Mouse (Mus musculus) liver, embryonic 15.5 days (tissue): ENCODE measurements around the gene Gpr137. TPM values are rescaled to one million over a fixed set of nuclear protein-coding genes. Genes with fewer than 3 reads are reported as not detected.

Experiments used
- ATAC-seq: fragments of 200-750 bp; cut with Nextera tagmentation; 2 replicates; pipeline ENCODE4 v1.8.0; 2017; ENCODE audit warnings: moderate number of reproducible peaks, mild to moderate bottlenecking, moderate library complexity; ENCODE audit not compliant: insufficient read depth
- H3K27ac ChIP-seq: fragments of 300-500 bp; sonication (generic); replicated peaks from 2 replicates; pipeline ENCODE4 v1.5.1; 2015; ENCODE audit warnings: mild to moderate bottlenecking, inconsistent platforms
- H3K27me3 ChIP-seq: fragments of 300-500 bp; sonication (generic); 2 replicates; pipeline ENCODE4 v1.6.1; 2015; ENCODE audit warnings: mild to moderate bottlenecking, inconsistent platforms
- H3K36me3 ChIP-seq: fragments of 300-500 bp; sonication (generic); replicated peaks from 2 replicates; pipeline ENCODE4 v1.6.1; 2015; ENCODE audit warnings: moderate library complexity, mild to moderate bottlenecking, inconsistent platforms
- H3K4me1 ChIP-seq: fragments of 300-500 bp; sonication (generic); replicated peaks from 2 replicates; pipeline ENCODE4 v1.6.1; 2015; ENCODE audit warnings: inconsistent platforms
- H3K4me2 ChIP-seq: fragments of 300-500 bp; sonication (generic); 2 replicates; pipeline ENCODE4 v1.6.1; 2015; ENCODE audit warnings: moderate library complexity, mild to moderate bottlenecking, inconsistent platforms
- H3K4me3 ChIP-seq: fragments of 300-500 bp; sonication (generic); replicated peaks from 2 replicates; pipeline ENCODE4 v1.5.1; 2015; ENCODE audit warnings: mild to moderate bottlenecking, inconsistent platforms
- H3K9ac ChIP-seq: fragments of 300-500 bp; sonication (generic); 2 replicates; pipeline ENCODE4 v1.6.1; 2015; ENCODE audit warnings: moderate library complexity, mild to moderate bottlenecking, inconsistent platforms
- H3K9me3 ChIP-seq: fragments of 300-500 bp; sonication (generic); replicated peaks from 2 replicates; pipeline ENCODE4 v1.6.1; 2016; ENCODE audit warnings: inconsistent platforms
- WGBS: fragments of 180-500 bp; shearing (Covaris S2); methylation state at CpG from one replicate; pipeline ENCODE4 v1.1.7; 2015; ENCODE audit warnings: mixed read lengths; ENCODE audit not compliant: insufficient replicate concordance; 5-methylcytosine and 5-hydroxymethylcytosine counted together
- polyA plus RNA-seq: library from polyadenylated mRNA; unstranded; fragments of >200 nt; fragmentation: Nextera tagmentation; extraction: Ambion mirVana; gene quantifications from 2 replicates; pipeline ENCODE4 v1.2.1, GENCODE M21; 2015

The Gpr137 gene
- polyA plus RNA-seq, 1 experiment from 2014 or later: 7.4 TPM

GRCm38 (mm10) chr19:6928080-6928479, 14.2 kb downstream of the Gpr137 start:
- Histone ChIP-seq H3K27me3 (peaks cover 100% of the 10 kb centered on the region), H3K4me2 (no peak overlapping the region), H3K36me3 (no peaks in the 10 kb centered on the region), H3K4me1 (peaks cover 28% of the 10 kb centered on the region), H3K4me3 (no peak overlapping the region), H3K27ac (no peak overlapping the region), H3K9me3 (no peaks in the 10 kb centered on the region), H3K9ac (no peak overlapping the region)
- no peak for ATAC-seq
- WGBS: 16% methylated on average over 9 of the region's 9 CpGs

- Histone ChIP-seq H3K27me3 (peaks cover 92% of the 10 kb centered on the region), H3K9ac (no peak overlapping the region), H3K9me3 (no peaks in the 10 kb centered on the region), H3K4me2 (peak overlapping the region; percentile 33), H3K27ac (no peak overlapping the region), H3K4me3 (no peak overlapping the region; the same call in 1 of the 2 replicates), H3K4me1 (peaks cover 41% of the 10 kb centered on the region), H3K36me3 (no peaks in the 10 kb centered on the region)
- WGBS: 12% methylated on average over 26 of the region's 26 CpGs
- ATAC-seq: no peak
These were observed 15.6 kb downstream of the Gpr137 start for GRCm38 (mm10) chr19:6926559-6927255.

GRCm38 (mm10) chr19:6925611-6926329, 16.5 kb downstream of the Gpr137 start:
- no peak overlapping the region for H3K27ac ChIP-seq
- 16% methylated on average over 40 of the region's 40 CpGs for WGBS

GRCm38 (mm10) chr19:6925307-6925573, 17.0 kb downstream of the Gpr137 start, which contains the start of gene Catsperz:
Gene Catsperz (minus strand): TSS chr19:6925380.
- Histone ChIP-seq H3K4me3 (peak within 1 kb of the TSS; percentile 10; the same call in 1 of the 2 replicates), H3K36me3 (no peaks in the 10 kb centered on the region), H3K4me1 (peaks cover 54% of the 10 kb centered on the region), H3K4me2 (peak within 1 kb of the TSS; percentile 46), H3K9me3 (no peaks in the 10 kb centered on the region), H3K9ac (no peak within 1 kb of the TSS), H3K27me3 (peaks cover 78% of the 10 kb centered on the region), H3K27ac (no peak within 1 kb of the TSS)
- 3% methylated on average over 9 of the region's 9 CpGs for WGBS
- ATAC-seq: no peak

More at GRCm38 (mm10) chr19:6925611-6926329, 16.5 kb downstream of the Gpr137 start:
- H3K4me1 ChIP-seq: peaks cover 49% of the 10 kb centered on the region
- H3K4me2 ChIP-seq: peak overlapping the region; percentile 46
- peaks cover 83% of the 10 kb centered on the region for H3K27me3 ChIP-seq
- no peaks in the 10 kb centered on the region for H3K36me3 ChIP-seq
- no peak for ATAC-seq
- no peak overlapping the region for H3K4me3 ChIP-seq
- H3K9ac ChIP-seq: no peak overlapping the region
- no peaks in the 10 kb centered on the region for H3K9me3 ChIP-seq

- Histone ChIP-seq H3K9me3 (no peaks in the 10 kb centered on the region), H3K4me1 (peaks cover 59% of the 10 kb centered on the region), H3K27me3 (peaks cover 72% of the 10 kb centered on the region), H3K36me3 (no peaks in the 10 kb centered on the region), H3K27ac (no peak overlapping the region), H3K4me2 (peak overlapping the region; percentile 46), H3K4me3 (peak overlapping the region; percentile 10; the same call in 1 of the 2 replicates), H3K9ac (no peak overlapping the region)
- 4% methylated on average over 39 of the region's 39 CpGs for WGBS
- no peak for ATAC-seq
These were observed 17.6 kb downstream of the Gpr137 start for GRCm38 (mm10) chr19:6924461-6925306.

GRCm38 (mm10) chr19:6922901-6923735, 19.2 kb downstream of the Gpr137 start:
- Histone ChIP-seq H3K4me2 (peak overlapping the region; percentile 100), H3K4me3 (peak overlapping the region; percentile 84), H3K27me3 (peaks cover 56% of the 10 kb centered on the region), H3K27ac (no peak overlapping the region), H3K9ac (peak overlapping the region; percentile 58), H3K36me3 (no peaks in the 10 kb centered on the region), H3K9me3 (no peaks in the 10 kb centered on the region), H3K4me1 (peaks cover 63% of the 10 kb centered on the region)
- ATAC-seq: no peak
- WGBS: 54% methylated on average over 6 of the region's 6 CpGs

- peak; percentile 92 for ATAC-seq
- H3K27me3 ChIP-seq: peaks cover 44% of the 10 kb centered on the region
- no peaks in the 10 kb centered on the region for H3K9me3 ChIP-seq
- peaks cover 62% of the 10 kb centered on the region for H3K4me1 ChIP-seq
- no peaks in the 10 kb centered on the region for H3K36me3 ChIP-seq
- under 1% methylated on average over 61 of the region's 66 CpGs for WGBS
- H3K9ac ChIP-seq: peak within 1 kb of the TSS; percentile 86
- peak within 1 kb of the TSS; percentile 88 for H3K27ac ChIP-seq
- peak within 1 kb of the TSS; percentile 84 for H3K4me3 ChIP-seq
- peak within 1 kb of the TSS; percentile 100 for H3K4me2 ChIP-seq
These were observed 20.4 kb downstream of the Gpr137 start, which contains the start of gene Esrra for GRCm38 (mm10) chr19:6921647-6922567. Gene Esrra (minus strand): TSS chr19:6921813.

GRCm38 (mm10) chr19:6920741-6921636, 21.3 kb downstream of the Gpr137 start:
- Histone ChIP-seq H3K36me3 (no peaks in the 10 kb centered on the region), H3K9me3 (no peaks in the 10 kb centered on the region), H3K27ac (peak overlapping the region; percentile 88), H3K4me2 (peak overlapping the region; percentile 100), H3K4me1 (peaks cover 65% of the 10 kb centered on the region), H3K9ac (peak overlapping the region; percentile 86), H3K27me3 (peaks cover 35% of the 10 kb centered on the region), H3K4me3 (peak overlapping the region; percentile 84)
- WGBS: under 1% methylated on average over 46 of the region's 48 CpGs
- peak; percentile 10; the same call in 1 of the 2 replicates for ATAC-seq
